Mouse (Mus musculus) right cerebral cortex, postnatal 36 days (tissue): ENCODE results near the gene Gatd1.

Experiments
- DNase-seq, 2 experiments: peaks; one replicate each; pipeline ENCODE4 v3.0.0; 2022; ENCODE audit warnings: low spot score in 2 of 2, mixed read lengths in 1 of 2

Gene Gatd1

GRCm38 (mm10) chr7:141391625-141392551 is 22.0 kb downstream of the Gatd1 start, which contains the start of gene Taldo1:
Gene Taldo1 (plus strand): TSS chr7:141392199.
- peak; percentile 94 to 96 for DNase-seq

GRCm38 (mm10) chr7:141390326-141391259 is 23.3 kb downstream of the Gatd1 start:
- DNase-seq = no peak

- no peak for DNase-seq
Measured at GRCm38 (mm10) chr7:141388487-141389109, 25.3 kb downstream of the Gatd1 start.

GRCm38 (mm10) chr7:141387807-141388486 is 26.0 kb downstream of the Gatd1 start:
- DNase-seq = no peak

- no peak for DNase-seq
Measured at GRCm38 (mm10) chr7:141381068-141381835, 32.7 kb downstream of the Gatd1 start.

GRCm38 (mm10) chr7:141379584-141379983 is 34.4 kb downstream of the Gatd1 start:
- no peak for DNase-seq

- DNase-seq = no peak
Measured at GRCm38 (mm10) chr7:141374399-141374798, 39.5 kb downstream of the Gatd1 start.

GRCm38 (mm10) chr7:141373611-141374010 is 40.3 kb downstream of the Gatd1 start:
- DNase-seq = no peak

- DNase-seq = no peak
Measured at GRCm38 (mm10) chr7:141371942-141372595, 41.9 kb downstream of the Gatd1 start.

- DNase-seq = no peak
Measured at GRCm38 (mm10) chr7:141369918-141370317, 44.0 kb downstream of the Gatd1 start.

GRCm38 (mm10) chr7:141367358-141367757 is 46.6 kb downstream of the Gatd1 start:
- no peak for DNase-seq

GRCm38 (mm10) chr7:141365049-141365445 is 48.9 kb downstream of the Gatd1 start:
- no peak for DNase-seq

- no peak for DNase-seq
Measured at GRCm38 (mm10) chr7:141364349-141365048, 49.4 kb downstream of the Gatd1 start.

- DNase-seq = no peak
Measured at GRCm38 (mm10) chr7:141363752-141364125, 50.2 kb downstream of the Gatd1 start.

- DNase-seq = peak; percentile 46 to 54
Measured at GRCm38 (mm10) chr7:141363106-141363751, 50.7 kb downstream of the Gatd1 start.

- no peak for DNase-seq
Measured at GRCm38 (mm10) chr7:141361510-141361909, 52.4 kb downstream of the Gatd1 start.
